15 mouse cellular contexts compared by ENCODE assay signal in genomic region chr17:34656666-34657065, GRCm38 (mm10). TPM values are rescaled to one million over a fixed set of nuclear protein-coding genes. Genes with fewer than 3 reads are reported as not detected.
A peak's percentile ranks its signal among the peaks of the same experiment; 100 is the strongest.
DNase-seq lines count a peak whose midpoint lies in the region; ATAC-seq lines count a peak whose summit lies in the region.
"Had no signal": no experiment of that assay in that cellular context is flagged by ENCODE, and none has a peak within 500 bp of the region (broad histone marks: within the 10 kb centered on the region; RNA-seq: fewer than 3 reads in every experiment).

No protein-coding gene starts in this region.

- no peak overlapping the region for H3K4me3 ChIP-seq in brown adipose tissue, adult 24 weeks (ENCODE audit: insufficient read depth, low read depth, low read length)
- no peak overlapping the region for H3K4me3 ChIP-seq in limb, embryonic 10.5 days
- H3K4me3 ChIP-seq: forebrain, embryonic 13.5 days; lung, embryonic 15.5 days had no signal

- H3K27me3 ChIP-seq in limb, embryonic 10.5 days (ENCODE audit: low read depth, poor library complexity, severe bottlenecking), result peaks cover 33% of the 10 kb centered on the region

- no peaks in the 10 kb centered on the region for H3K9me3 ChIP-seq in limb, embryonic 10.5 days (replicated peaks)
- H3K9me3 ChIP-seq: forebrain, embryonic 13.5 days; lung, embryonic 15.5 days had no signal

- H3K27ac ChIP-seq in brown adipose tissue, adult 24 weeks (replicated peaks; ENCODE audit: low read depth, low read length), result peak overlapping the region; percentile 67
- H3K27ac ChIP-seq in limb, embryonic 10.5 days, result peak overlapping the region; percentile 36; the same call in 1 of the 2 replicates
- H3K27ac ChIP-seq: forebrain, embryonic 13.5 days; lung, embryonic 15.5 days had no signal

- DNase-seq in heart, adult 18-20 months, result peak; percentile 57 to 73
- DNase-seq in heart, adult 8-10 months (ENCODE audit: low spot score), result no peak
- peak; percentile 57 for DNase-seq in gastrocnemius, postnatal 25 days
- DNase-seq in limb, embryonic 10.5 days (ENCODE audit: low spot score), result no peak
- no peak for DNase-seq in adrenal gland, postnatal 10 days
- DNase-seq in retina, postnatal 1 day, result no peak
- DNase-seq: adrenal gland, postnatal 36 days; kidney, postnatal 10 days had no signal

- peaks cover 43% of the 10 kb centered on the region for H3K36me3 ChIP-seq in limb, embryonic 10.5 days

- 73% methylated on average over 8 of the region's 8 CpGs for WGBS in limb, embryonic 10.5 days

- ATAC-seq in frontal cortex, adult (ENCODE audit: low TSS enrichment), result no peak
- ATAC-seq: forebrain, embryonic 13.5 days had no signal

- peaks cover 14% of the 10 kb centered on the region for H3K4me1 ChIP-seq in brown adipose tissue, adult 24 weeks (ENCODE audit: control insufficient read depth, insufficient read depth, insufficient read length, low read length)
- H3K4me1 ChIP-seq in limb, embryonic 10.5 days, result peaks cover 40% of the 10 kb centered on the region
- H3K4me1 ChIP-seq: forebrain, embryonic 13.5 days had no signal

RNA-seq across cellular contexts. Expression of gene Atf6b, which starts 9.7 kb away (rescaled TPM):
- 10 to 100 TPM; 15.5 to 17.2 TPM for total RNA-seq in heart, adult 18-20 months (2021)
- total RNA-seq in heart, adult 8-10 months (2022), result 10 to 100 TPM; 14.4 to 19.9 (median 16.0) TPM
- 16.2 and 17.1 TPM in 2 replicates for polyA plus RNA-seq in brown adipose tissue, adult 24 weeks (2012; ENCODE audit: insufficient read depth, insufficient read length, missing spikeins)
- 1 to 10 TPM; 7.1 to 7.2 TPM for total RNA-seq in gastrocnemius, postnatal 25 days (2021)
- 101 TPM in 2 replicates for polyA plus RNA-seq in limb, embryonic 10.5 days (2016; fragmentation: Nextera tagmentation; extraction: Ambion mirVana)
- 10 to 100 TPM; 37.8 to 40.1 TPM for total RNA-seq in adrenal gland, postnatal 10 days (2021)

RNA-seq across cellular contexts. Expression of gene Fkbpl, which starts 12.1 kb away (rescaled TPM):
- 1 to 10 TPM; 5.8 to 6.5 TPM for total RNA-seq in heart, adult 18-20 months (2021)
- 1 to 10 TPM; 6.9 to 9.7 (median 8.6) TPM for total RNA-seq in heart, adult 8-10 months (2022)
- 11.1 and 26.4 TPM in 2 replicates for polyA plus RNA-seq in brown adipose tissue, adult 24 weeks (2012; ENCODE audit: insufficient read depth, insufficient read length, missing spikeins)
- total RNA-seq in gastrocnemius, postnatal 25 days (2021), result 1 to 10 TPM; 5.9 to 7.0 TPM
- 17.9 and 18.9 TPM in 2 replicates for polyA plus RNA-seq in limb, embryonic 10.5 days (2016; fragmentation: Nextera tagmentation; extraction: Ambion mirVana)
- 10 to 100 TPM; 11.8 to 14.4 TPM for total RNA-seq in adrenal gland, postnatal 10 days (2021)

RNA-seq across cellular contexts. Expression of gene Tnxb, which starts 13.7 kb away (rescaled TPM):
- total RNA-seq in heart, adult 18-20 months (2021), result 10 to 100 TPM; 22.9 to 26.5 TPM
- 10 to 100 TPM; 22.4 to 34.3 (median 32.2) TPM for total RNA-seq in heart, adult 8-10 months (2022)
- 9.7 and 10.1 TPM in 2 replicates for polyA plus RNA-seq in brown adipose tissue, adult 24 weeks (2012; ENCODE audit: insufficient read depth, insufficient read length, missing spikeins)
- total RNA-seq in gastrocnemius, postnatal 25 days (2021), result 10 to 100 TPM; 38.3 to 50.5 TPM
- polyA plus RNA-seq in limb, embryonic 10.5 days (2016; fragmentation: Nextera tagmentation; extraction: Ambion mirVana), result not detected in 2 replicates
- total RNA-seq in adrenal gland, postnatal 10 days (2021), result 10 to 100 TPM; 40.6 to 47.3 TPM
- total RNA-seq: CH12.LX had no signal
- polyA plus RNA-seq: embryonic facial prominence, embryonic 11.5 days had no signal

RNA-seq across cellular contexts. Expression of gene Prrt1, which starts 27.3 kb away (rescaled TPM):
- total RNA-seq in heart, adult 18-20 months (2021), result 1 to 10 TPM in 1 of 2 experiments, under 1 TPM in 1; 0.93 to 1.5 TPM
- 1 to 10 TPM in 3 of 4 experiments, under 1 TPM in 1; 0.92 to 1.4 (median 1.1) TPM for total RNA-seq in heart, adult 8-10 months (2022)
- not detected in 2 replicates for polyA plus RNA-seq in brown adipose tissue, adult 24 weeks (2012; ENCODE audit: insufficient read depth, insufficient read length, missing spikeins)
- total RNA-seq in gastrocnemius, postnatal 25 days (2021), result 1 to 10 TPM in 1 of 2 experiments, under 1 TPM in 1; 0.35 to 1.5 TPM
- polyA plus RNA-seq in limb, embryonic 10.5 days (2016; fragmentation: Nextera tagmentation; extraction: Ambion mirVana), result 0.08 TPM in 1 of 2 replicates, not detected in the other
- total RNA-seq in adrenal gland, postnatal 10 days (2021), result 1 to 10 TPM; 4.5 to 7.9 TPM
- total RNA-seq: CH12.LX; liver, adult 2 months had no signal

RNA-seq across cellular contexts. Expression of gene Ppt2, which starts 28.4 kb away (rescaled TPM):
- total RNA-seq in heart, adult 18-20 months (2021), result 10 to 100 TPM; 55.5 to 55.8 TPM
- total RNA-seq in heart, adult 8-10 months (2022), result 10 to 100 TPM; 48.1 to 68.8 (median 59.5) TPM
- 30.2 and 32.3 TPM in 2 replicates for polyA plus RNA-seq in brown adipose tissue, adult 24 weeks (2012; ENCODE audit: insufficient read depth, insufficient read length, missing spikeins)
- 10 to 100 TPM; 37.2 to 43.0 TPM for total RNA-seq in gastrocnemius, postnatal 25 days (2021)
- polyA plus RNA-seq in limb, embryonic 10.5 days (2016; fragmentation: Nextera tagmentation; extraction: Ambion mirVana), result 21.0 and 21.6 TPM in 2 replicates
- 10 to 100 TPM; 47.8 to 48.0 TPM for total RNA-seq in adrenal gland, postnatal 10 days (2021)

Comparison
In these comparisons a context has a peak if more than half of its experiments do, and no peak if none do; other contexts are left out.
1. DNase-seq: peak in heart, adult 18-20 months (2 of 2) and gastrocnemius, postnatal 25 days (single experiment); none in heart, adult 8-10 months (single experiment), limb, embryonic 10.5 days (single experiment), adrenal gland, postnatal 10 days (single experiment) and retina, postnatal 1 day (single experiment).